Mouse (Mus musculus) heart, postnatal 0 days (tissue): ENCODE measurements around the gene Cnih4.

Experiments
- CTCF ChIP-seq: IDR thresholded peaks from 2 replicates; pipeline ENCODE4 v1.5.1; 2016; ENCODE audit warnings: antibody characterized with exemption, control low read depth, low read depth
- EP300 ChIP-seq: IDR thresholded peaks from 2 replicates; pipeline ENCODE4 v1.6.1; 2016; ENCODE audit warnings: antibody characterized with exemption, low read depth

GRCm38 (mm10) chr1:181167816-181168215 is 23.3 kb downstream of the Cnih4 start:
- no peak for TF ChIP-seq EP300
- TF ChIP-seq CTCF = no peak
